Mouse (Mus musculus): ENCODE data around the gene Ctcfl.
"Not testable (repeated sequence)": the region's sequence is repeated elsewhere in the genome, so short reads cannot be mapped to it uniquely, and the experiment has no call there.

Ctcfl gene

GRCm38 (mm10) chr2:173138323-173139239 lies 19.3 kb upstream of the Ctcfl start:
- no peak for DNase-seq

DNA sequence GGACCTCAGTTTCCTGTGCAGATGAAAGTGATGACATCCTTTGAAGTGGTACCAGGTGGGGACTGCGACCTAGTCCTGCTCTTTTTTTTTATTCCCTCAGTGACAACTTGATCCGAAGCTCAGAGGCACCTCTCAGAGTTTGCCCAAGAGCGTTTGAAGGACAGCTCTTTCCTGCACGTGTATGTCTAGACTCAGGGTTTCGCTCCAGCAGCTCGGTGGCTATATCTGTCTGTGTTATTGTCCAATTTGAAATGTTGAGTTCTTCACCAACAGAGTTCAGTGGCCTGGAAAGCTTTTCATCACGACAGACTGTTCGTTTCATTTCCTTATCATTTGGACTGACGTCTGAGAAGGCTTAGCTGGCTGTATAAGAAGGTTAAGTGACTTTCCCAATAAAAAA lies 15.4 kb upstream of the Ctcfl start:
- DNase-seq, result no peak

DNA sequence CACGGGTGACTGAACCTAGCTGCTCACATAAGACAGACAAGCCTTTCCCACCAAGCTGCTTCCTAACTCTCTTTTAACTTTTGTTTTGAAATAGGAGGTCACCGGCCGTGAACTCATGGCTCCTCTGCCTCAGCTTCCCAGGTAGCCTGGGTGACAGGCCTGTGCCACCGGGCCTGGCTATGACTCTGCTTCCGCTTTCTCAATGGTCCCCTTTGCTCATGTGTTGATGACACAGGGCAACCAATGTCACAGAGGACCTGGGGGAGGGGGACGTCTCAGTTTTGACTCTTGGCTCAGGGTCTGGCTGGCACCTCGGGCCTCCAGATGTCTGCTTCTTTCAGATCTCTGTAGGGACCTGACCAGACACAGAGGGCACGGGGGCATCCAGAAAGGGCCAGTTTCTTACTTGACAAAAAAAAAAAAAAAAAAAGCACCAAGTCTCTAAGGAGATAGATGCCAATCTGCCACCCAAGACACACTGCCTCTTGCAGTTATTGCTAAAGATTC lies 13.5 kb upstream of the Ctcfl start:
- no peak for DNase-seq

DNA sequence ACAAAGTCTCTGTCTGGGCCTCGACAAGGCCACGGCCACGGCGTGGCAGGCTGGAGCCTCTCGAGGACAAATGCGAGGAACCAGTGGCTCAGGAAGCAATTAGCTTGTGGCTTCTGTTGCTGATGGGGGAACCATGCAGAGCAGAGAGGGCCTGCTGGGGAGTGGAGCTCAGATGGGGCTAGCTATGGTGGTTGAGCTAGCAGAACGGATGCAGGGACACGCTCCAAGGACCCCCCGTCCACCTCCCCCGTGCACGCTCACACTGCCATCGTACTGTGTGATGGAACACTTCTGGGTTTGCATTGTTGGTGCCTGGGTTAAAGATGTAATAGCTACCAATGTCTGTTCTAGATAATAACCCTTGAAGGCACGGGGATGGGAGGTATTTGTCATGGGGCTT lies 12.9 kb upstream of the Ctcfl start:
- no peak for DNase-seq

- DNase-seq, result no peak
Observed at GRCm38 (mm10) chr2:173129111-173129510, 9.8 kb upstream of the Ctcfl start.

GRCm38 (mm10) chr2:173126386-173126785 lies 7.1 kb upstream of the Ctcfl start:
- DNase-seq, result no peak

DNA sequence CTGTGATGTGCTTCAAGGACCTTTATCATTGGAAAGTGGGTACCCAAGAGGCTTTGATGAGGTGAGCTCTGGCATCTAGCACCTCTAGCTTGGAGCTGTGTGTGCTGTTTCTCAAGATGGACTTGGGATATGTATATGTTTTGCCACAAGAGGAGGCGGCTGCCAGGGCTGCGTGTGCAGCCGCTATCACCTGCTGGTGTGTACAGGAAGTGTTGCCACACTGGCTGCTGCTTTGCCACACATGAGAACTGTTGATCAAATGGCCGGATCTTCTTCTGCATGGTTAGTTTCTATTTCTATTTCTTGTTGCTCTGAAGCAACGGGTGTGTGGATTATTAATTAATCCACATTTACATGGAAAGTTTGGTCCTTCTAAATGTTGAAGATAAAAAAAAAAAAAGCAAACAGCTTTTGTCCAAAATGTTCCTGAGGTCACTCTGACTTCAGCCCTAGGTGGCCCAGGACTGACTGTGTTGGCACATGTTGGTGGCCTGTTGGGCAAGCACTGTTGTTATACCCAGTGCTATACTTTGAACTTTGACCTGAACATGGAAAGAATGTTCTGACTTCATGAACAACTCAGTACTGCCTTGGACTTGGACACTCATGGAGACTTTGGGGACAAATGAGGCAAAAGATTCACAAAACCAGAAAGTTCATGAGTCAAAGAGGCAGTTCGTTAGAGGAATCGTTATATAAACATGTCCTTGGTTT lies 4.9 kb upstream of the Ctcfl start:
- DNase-seq, result no peak

DNA sequence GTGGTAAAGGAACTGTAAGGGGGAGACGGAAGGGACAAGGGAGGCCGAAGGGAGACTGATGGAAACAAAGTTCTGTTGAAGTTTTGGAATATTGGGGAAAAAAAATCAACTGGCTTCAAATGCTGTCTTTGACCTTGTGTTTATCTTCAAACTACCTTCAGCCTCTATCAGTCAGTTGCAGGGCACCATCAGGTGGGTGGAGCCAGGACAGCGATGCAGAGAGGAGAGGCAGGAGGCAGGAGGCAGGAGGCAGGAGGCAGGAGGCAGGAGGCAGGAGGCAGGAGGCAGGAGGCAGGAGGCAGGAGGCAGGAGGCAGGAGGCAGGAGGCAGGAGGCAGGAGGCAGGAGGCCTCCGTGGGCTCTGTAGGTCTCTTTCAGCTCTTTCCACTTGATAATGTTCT lies 792 bp upstream of the Ctcfl start:
- not testable (repeated sequence) for DNase-seq

DNA sequence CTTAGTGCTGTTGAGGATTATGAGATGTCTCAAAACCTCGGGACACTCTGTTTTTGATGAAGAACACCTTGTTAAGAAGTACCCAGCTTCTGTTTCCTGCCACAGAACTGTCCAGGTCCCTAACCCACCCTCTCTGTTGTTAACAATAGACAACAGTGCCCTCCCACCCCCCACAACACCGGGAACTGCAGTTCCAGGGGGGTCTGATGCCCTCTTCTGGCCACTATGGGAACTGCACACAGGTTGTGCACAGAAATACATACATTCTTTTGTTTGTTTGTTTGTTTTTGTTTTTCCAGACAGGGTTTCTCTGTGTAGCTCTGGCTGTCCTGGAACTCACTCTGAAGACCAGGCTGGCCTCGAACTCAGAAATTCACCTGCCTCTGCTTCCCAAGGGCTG lies 5.5 kb downstream of the Ctcfl start:
- not testable (repeated sequence) for DNase-seq

DNA sequence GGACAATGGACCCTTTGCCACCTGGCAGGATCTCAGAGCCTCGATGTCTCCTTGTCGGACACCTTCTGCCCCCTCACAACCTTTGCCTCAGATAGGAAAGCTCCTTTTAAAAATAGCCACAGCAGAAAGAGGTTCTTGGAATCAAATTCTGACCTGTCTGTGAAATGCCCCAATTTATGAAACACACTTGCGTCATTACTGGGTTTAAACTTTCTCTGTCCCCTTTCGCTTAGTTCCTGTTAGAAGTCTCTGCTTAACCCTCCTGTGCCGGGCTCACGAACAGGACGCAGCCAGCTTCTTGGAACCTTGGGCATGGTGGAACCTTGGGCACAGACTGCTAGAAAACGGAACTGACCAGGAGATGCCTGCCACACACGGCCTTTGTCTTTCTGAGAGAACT lies 8.8 kb downstream of the Ctcfl start:
- DNase-seq, result no peak

DNA sequence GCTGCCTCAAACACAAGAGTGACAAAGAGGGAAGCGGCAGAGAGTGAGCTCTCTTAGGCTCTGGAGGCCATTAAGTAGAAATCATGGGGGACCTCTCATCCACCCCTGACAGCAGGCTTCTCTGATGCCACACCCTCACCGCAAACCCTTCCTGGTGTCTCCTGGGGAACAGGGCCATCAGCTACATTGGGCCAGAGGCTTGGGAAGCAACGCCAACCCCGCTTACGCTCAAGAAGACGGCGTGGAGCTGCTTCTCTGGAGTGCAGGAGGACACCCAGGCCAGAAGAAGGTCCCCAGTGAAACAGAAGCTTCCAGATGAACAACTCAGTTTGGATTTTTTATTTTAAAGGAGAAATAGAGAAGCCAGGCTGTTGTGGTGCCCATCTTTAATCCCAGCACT lies 9.8 kb downstream of the Ctcfl start:
- no peak for DNase-seq

DNA sequence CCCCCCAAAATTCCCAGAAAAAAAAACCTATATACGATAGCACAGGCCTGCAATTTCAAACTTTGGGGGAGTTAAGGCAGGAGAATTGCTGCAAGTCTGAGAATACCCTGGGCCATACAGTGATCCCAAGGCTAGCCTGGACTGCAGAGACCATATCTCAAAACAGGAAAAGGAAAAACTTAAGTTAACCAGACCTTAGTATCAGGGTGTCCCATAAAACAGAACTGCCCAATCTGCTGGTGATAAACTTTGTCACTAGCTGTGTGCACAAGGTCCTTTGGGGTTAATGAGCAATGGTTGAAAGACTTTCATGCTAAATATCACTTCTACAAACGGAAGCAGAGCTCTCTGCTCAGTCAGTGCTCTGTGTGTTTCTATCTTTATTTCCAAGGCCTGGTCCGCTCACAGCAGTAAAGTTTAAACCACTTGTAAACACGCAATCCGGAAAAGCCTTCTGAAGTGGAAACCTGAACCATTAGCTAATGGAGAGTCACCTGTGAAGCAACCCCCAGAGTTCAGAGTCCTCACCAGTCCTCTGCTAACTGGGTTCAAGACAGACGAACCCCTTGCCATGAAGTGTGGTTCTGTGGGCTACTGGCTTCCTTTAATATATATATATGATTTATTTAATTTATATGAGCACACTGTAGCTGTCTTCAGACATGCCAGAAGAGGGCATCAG lies 10.7 kb downstream of the Ctcfl start:
- DNase-seq, result no peak

- peak in 1 of 2 experiments; percentile 68 for DNase-seq
Observed at GRCm38 (mm10) chr2:173106889-173107785, 12.2 kb downstream of the Ctcfl start.

DNA sequence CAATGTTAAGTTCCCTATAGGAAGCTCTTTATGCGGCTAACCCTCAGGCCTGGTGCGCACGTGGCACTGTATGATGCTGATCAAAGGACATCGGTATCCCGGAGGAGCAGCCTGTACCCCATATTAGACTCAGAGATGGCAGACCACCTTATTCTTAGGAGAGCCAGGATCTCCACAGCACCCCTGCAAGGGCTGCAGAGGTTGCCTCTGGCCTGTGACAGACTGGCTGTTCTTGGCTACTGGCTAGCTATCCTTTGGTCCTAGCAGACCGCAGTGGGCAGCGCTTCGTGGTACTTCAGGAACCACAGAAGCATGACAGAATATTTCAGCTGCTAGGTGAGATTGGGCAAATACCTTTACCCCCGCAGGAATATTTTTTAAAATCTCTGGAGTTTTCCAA lies 12.9 kb downstream of the Ctcfl start:
- DNase-seq, result no peak

DNA sequence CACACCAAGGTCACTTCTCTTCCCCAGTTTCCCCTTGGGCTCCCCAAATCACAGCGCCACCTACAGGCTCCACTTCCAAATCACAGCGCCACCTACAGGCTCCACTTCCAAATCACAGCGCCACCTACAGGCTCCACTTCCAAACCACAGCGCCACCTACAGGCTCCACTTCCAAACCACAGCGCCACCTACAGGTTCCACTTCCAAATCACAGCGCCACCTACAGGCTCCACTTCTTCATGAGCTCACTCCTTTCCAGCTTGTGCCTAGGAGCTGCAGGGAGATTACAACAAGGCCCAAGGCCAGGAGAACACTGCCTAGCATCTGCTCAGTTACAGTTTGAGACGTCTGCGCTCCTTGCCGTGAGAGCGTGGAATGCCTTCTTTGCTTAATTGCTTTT lies 22.0 kb downstream of the Ctcfl start:
- peak in 1 of 2 experiments; percentile 46 for DNase-seq

DNA sequence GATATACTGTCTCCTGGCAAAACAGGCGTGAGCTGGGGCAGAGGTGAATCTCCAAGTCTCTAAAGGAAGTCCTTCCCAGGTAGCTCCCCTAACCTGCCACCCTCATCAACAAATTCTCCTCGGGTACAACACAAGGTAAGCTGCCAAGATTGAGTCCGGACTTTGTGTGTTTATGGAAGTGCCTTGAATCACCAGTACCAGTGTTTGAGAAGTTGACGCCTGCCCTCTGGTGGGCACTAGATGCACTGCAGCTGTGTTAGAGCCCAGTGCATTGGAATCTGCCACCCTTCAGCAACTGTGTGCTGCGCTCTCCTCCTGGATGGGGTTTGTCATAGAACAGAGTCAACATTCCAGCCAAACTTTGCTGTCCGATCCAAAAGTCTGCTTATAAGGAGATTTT lies 29.9 kb downstream of the Ctcfl start:
- DNase-seq, result peak; percentile 77 to 85

GRCm38 (mm10) chr2:173087405-173087804 lies 31.9 kb downstream of the Ctcfl start:
- DNase-seq, result no peak

GRCm38 (mm10) chr2:173085763-173086162 lies 33.6 kb downstream of the Ctcfl start:
- no peak for DNase-seq

DNA sequence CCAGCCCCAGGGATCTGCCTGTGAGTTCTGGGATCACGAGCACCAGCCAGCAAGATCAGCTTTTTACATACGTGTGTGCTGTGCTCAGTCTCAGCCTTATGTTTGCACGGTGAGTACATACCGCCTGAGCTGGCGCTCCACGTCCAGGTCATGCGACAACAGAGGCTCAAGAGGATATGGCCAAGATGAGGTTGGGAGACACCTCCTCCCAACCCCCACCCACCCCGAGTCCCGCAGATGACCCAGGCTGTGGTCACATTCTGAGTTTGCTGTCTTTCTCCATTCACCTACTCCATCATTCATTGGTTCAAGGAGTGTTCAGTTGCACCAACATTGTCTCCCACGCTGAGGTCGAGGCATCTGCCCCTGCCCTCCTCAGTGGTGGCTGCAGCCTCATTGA lies 34.5 kb downstream of the Ctcfl start:
- DNase-seq, result no peak

GRCm38 (mm10) chr2:173083712-173084475 lies 35.4 kb downstream of the Ctcfl start:
- peak; percentile 59 to 64 for DNase-seq

DNA sequence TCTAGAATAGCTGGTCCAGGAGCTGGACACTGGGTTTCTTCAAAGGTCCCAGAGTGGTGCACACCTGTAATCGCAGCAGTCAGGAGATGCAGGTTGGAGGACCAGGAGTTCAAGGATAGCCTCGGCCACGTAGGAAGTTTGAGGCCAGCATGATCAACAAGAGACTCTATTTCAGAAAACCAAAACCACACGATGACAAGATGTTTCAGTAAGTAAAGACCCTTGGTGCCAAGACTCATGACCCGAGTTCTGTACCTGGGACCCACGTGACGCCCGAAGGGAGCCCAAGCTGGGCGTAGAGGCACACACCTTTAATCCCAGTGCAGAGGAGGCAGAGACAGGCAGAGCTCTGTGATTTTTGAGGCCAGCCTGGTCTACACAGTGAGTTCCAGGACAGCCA lies 36.2 kb downstream of the Ctcfl start:
- no peak for DNase-seq

- no peak for DNase-seq
Observed at GRCm38 (mm10) chr2:173082706-173083105, 36.6 kb downstream of the Ctcfl start.

All from lung, postnatal 4 days (tissue).